Mouse (Mus musculus) gastrocnemius, postnatal 25 days (tissue): Measurements from ENCODE around the gene Cdh15. TPM values are rescaled to one million over a fixed set of nuclear protein-coding genes. Genes with fewer than 3 reads are reported as not detected.

Experiments
- DNase-seq: peaks from one replicate; pipeline ENCODE4 v3.0.0; 2022
- long read RNA-seq, 2 experiments: library from polyadenylated mRNA; stranded (forward); transcript quantifications; one replicate each; pipeline ENCODE4 v2.0.0; 2021
- total RNA-seq, 2 experiments: library from RNA; stranded (reverse); gene quantifications; 1 replicate in 1 of 2; 2 replicates in 1 of 2; pipeline ENCODE4 v1.2.3; 2021

Gene Cdh15
- total RNA-seq, result 10 to 100 TPM; 16.5 to 17.2 TPM
- long read RNA-seq, experiment 1, transcript Cdh15-201 (14 exons, 3,251 nt), result major isoform, 8 of 15 reads
- long read RNA-seq, experiment 1, partial matches to known transcripts, result 6 of 15 reads
- long read RNA-seq, experiment 1, other reads (novel, unspliced or antisense), result 1 of 15 reads
- long read RNA-seq, experiment 2, transcript Cdh15-201 (14 exons, 3,251 nt), result major isoform, 12 of 17 reads
- long read RNA-seq, experiment 2, partial matches to known transcripts, result 5 of 17 reads
- long read RNA-seq, experiment 2, other reads (novel, unspliced or antisense), result 0 of 17 reads

GRCm38 (mm10) chr8:122847829-122848561 lies at the start of gene Cdh15:
Gene Cdh15, plus strand, starts transcription at chr8:122847966.
- DNase-seq, result peak; percentile 82

DNA sequence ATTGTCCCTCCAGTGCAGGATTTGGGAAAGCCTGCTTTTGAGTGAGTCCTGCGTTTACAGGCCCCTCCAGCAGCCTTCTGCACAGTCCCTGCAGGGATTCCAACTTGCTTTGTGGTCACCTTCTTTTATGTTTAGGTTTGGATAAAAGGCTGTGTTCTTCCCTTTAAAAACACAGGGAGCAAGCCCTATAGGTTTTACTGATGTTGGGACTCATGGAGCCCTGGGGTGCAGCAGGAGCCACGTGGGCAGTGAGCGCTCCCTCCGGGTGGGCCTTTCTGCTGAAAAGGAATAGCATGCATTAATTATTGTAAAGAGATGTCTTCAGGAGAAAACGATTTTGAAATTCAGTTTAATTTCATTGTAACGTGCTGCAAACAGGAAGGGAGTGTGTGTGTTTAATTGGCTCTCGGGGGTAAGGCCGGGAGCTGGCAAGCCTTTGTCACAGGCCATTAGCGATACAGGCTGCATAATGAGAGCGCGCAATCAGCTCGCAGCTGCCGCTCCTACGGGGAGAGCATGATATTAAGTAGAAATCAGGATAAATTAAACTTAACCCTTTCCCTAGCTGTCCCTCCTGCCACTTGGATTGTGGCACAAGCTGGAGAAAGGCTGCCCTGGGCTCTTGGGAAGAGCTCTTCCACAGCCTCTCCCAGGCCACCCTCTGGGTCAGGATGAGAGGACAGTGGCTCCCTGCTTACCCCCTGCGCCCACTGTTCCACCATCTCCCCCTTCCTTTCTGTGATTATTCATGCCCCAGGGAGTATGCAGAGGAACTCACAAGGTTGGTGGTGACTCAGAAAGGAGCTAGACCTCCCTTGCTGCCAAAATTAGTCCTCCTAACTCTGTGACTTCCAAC lies 43.6 kb upstream of the Cdh15 start:
- DNase-seq, result no peak

GRCm38 (mm10) chr8:122805349-122805748 lies 42.4 kb upstream of the Cdh15 start:
- no peak for DNase-seq

DNA sequence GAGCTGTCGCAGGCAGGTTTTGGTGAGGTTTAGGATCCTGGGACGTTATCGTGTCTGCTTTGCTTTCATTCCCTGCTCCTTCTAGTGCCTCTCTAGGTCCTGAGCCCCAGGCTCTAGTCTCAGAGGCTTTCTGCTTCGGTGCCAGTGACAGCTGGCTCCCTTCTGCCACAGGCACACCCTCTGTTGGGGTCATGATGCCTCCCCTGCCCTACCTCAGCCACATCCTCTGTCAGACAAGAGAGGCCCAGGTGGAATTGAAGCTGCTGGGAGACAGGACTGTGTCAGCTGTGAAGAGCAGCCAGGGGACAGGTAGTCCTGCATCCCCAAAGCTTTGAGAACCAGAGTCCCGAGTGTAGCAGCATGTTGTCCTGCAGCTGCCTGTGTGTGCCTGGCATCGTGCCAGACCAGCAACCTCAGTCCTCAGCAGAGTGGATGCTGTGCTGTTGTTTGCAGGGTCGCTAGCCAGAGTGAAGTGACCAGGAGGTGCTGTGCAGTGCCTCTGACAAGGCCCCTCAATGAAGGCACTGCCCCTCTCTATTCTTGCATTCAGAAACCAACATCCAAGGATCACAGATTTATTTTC lies 40.7 kb upstream of the Cdh15 start:
- DNase-seq, result no peak

DNA sequence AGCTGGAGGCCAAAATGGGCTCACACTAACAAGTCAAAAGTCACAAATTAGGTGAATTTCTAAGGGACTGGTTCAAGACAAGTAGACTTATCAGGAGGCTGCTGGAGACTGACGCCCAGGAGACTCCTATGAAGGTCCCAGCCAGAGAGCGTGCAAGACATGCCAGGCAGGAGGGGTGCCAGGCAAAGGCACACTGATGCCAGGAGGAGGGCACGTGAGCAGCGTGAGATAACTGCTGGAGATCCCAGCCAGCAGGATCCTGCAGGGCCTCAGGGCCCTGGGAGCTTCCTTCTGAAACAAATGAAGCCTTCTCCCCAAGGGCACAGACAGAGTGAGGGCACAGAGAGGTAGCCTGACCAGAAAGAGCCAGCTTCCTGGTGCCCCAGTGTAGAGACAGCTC lies 39.9 kb upstream of the Cdh15 start:
- DNase-seq, result no peak

DNA sequence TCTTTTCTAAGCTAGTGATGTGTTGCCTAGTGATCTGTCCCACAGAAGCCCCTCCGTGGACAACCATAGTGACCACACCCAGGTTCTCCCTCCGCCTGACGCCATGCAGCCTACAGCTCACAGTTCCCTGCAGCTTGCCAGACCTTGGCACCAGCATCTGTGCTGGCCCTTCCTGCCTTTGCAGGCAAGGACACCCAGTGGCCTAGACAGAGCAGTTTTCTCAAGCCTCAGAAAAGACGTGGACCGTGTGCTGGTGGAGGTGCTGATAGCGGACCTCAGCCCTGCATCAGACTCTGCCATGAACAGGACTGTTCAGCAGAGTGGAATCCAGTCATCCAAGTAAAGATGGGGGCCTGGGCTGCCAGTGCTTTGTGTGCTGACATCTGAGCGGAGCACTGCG lies 37.4 kb upstream of the Cdh15 start:
- no peak for DNase-seq

GRCm38 (mm10) chr8:122811870-122812494 lies 35.8 kb upstream of the Cdh15 start:
- DNase-seq, result no peak

DNA sequence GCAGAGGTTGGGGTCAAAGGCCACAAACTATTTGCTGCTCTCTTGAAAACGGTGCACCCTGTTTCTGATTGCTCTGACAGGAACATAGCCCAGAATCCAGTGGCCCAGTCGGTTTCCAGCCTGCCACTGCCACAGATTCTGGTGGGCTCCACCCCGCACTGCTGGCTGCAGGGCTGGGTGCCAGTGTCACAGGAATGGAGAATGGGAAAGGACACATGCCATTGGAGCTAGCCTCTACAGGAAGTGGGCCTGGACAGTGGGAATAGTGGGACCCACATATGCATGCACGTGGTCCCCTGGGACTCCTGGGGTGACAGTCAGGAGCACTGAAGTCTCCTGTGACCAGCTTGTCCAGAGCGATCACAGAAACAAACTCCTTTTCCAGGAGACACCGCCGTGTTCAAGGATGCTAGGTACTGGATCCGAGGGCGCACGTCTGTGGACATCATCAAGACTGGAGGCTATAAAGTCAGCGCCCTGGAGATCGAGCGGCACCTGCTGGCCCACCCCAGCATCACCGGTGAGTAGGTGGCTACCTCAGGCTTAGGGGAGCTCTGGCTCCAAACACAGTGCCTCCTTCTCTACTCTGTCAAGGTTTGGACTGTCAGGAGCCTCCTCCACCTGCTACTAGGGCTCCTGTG lies 35.0 kb upstream of the Cdh15 start:
- DNase-seq, result no peak

GRCm38 (mm10) chr8:122814608-122815007 lies 33.2 kb upstream of the Cdh15 start:
- DNase-seq, result no peak

DNA sequence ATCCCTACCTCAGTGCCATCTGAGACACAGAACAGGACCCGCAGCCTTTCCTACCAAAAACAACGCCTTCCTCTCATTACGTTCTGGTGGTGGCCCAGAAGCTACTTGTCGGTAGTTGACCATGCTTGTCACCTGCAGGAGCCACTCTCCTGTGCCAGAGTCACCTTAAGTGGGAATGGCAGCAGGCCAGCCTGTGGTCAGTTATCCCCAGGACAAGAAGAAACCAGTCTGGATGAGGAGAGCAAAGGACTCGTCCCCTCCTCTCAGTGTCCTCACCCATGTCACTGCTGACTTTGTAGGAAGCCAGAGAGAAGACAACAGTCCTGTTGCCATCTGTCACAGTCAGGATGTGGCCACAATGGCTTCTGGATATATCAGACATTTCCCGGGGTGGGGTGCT lies 30.8 kb upstream of the Cdh15 start:
- no peak for DNase-seq

DNA sequence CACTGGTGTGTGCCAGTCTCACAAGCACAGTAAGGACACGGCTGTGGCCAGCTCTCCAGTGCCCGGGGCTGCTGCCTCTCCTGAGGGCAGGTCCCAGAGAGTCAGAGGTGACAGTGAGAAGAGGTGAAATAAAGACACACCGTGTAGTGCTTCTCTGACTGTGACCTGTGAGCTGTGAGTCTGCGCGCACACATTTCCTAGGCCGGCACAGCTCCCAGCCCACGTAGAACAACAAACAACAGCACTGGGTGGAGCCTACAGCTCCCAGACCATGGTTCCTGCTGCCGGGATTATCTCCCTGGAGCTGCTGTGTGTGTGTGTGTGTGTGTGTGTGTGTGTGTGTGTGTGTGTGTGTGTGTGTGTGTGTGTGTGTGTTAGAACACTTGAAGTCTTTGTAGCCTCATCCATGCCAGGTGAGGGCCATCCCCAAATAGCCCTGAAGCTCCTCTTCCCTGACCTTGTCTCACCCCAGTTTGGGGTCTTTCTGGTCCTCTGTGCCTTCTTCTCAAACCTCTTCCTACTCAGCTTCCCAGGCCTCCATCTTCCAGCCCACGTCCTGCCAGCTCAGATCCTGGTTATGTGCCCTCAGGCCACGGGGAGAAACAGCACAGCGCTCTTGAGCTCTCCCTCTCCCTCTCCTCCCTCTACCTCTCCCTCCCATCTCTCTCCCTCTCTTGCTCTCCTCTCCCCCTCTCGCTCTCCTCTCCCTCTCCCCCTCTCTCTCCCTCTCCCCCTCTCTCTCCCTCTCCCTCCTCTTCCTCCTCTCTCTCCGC lies 29.9 kb upstream of the Cdh15 start:
- DNase-seq, result no peak

GRCm38 (mm10) chr8:122819776-122820175 lies 28.0 kb upstream of the Cdh15 start:
- no peak for DNase-seq

GRCm38 (mm10) chr8:122824571-122824970 lies 23.2 kb upstream of the Cdh15 start:
- no peak for DNase-seq

DNA sequence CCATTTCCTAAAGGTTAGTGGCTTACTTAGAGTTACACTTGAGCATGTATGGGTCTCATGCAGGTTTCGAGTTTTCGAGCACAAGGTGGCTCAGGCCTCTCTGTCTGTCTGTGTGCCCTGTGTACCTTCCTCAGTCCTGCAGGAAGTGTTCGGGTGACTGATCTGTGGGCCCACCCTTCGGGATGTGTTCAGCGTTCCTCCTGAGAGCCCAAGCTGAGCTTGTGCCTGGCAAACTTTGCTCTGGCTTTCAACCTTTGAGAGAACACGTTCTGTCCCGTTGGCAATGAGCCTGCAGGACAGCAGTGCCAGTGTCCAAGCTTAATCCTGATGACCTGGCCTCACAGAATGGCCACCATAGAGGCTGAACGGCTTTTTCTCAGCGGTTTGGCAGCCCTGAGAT lies 22.8 kb upstream of the Cdh15 start:
- no peak for DNase-seq

GRCm38 (mm10) chr8:122825408-122825807 lies 22.4 kb upstream of the Cdh15 start:
- DNase-seq, result no peak

DNA sequence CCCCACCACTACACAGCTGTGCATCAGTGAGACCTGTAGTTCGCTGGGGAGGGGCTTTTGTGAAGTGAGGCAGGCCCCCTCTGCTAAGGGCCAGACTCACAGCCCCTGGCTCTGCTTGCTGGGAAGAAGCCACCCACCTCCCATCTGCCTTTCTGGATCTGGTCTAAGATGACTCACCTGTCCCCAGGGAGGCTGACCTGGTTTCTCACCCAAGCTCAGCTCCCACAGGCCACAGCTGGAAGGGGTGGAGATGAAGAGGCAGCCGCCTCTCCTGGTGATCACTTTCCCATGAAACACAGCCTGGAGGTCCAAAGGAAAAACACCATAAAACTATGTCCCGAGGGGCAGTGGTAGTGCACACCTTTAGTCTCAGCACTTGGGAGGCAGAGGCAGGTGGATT lies 18.4 kb upstream of the Cdh15 start:
- DNase-seq, result no peak

DNA sequence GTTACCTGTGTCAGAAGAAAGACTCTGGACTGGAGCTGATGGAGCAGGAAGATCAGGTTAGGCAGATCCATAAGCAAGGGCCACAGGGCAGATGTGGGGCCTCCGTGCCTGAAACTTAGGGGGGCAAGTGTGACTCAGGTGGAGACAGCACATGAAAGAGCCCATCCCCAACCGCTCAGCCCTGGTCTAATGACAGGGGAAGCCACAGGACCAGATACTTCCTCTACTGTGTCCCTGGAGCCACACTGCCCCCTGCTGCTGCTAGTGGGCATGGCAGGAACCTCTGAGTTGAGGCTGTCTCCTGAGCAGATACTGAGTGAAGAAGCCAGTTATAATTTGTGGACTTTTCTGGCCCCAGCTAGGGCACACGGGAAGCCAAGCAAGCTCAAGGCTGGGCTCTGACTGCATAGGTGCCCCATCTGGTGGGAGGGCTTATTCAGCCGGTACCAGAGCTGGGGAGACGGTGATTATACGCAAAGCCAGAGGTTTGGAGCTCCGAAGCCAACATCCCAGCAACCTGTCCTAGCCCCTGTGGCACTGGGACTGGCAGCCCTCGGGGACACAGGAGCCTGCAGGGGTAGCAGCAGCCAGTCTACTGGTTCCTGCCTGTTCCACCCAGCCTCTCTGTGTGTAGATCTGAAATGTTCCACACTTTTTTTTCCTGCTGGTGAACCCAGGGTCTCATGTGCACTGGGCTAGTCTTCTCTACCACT lies 17.3 kb upstream of the Cdh15 start:
- DNase-seq, result peak; percentile 74

GRCm38 (mm10) chr8:122834416-122834815 lies 13.3 kb upstream of the Cdh15 start:
- no peak for DNase-seq

DNA sequence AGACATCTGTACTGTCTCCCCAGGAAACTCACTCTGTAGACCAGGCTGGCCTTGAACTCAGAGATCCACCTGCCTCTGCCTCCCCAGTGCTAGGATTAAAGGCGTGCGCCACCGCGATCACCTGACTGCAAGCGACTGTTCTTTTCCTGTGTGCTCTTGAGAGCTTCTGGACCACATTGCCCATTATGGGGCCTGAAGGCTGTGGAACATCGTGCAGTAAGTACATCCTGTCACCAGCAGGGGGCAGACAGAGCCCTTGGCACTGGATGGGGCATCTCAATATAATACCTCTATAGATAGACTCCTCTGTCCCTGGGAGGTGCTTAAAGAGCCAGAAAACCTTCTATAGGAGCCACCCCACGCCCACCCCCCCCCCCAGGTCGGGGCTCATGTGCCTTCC lies 12.8 kb upstream of the Cdh15 start:
- peak; percentile 47 for DNase-seq

GRCm38 (mm10) chr8:122836199-122836598 lies 11.6 kb upstream of the Cdh15 start:
- DNase-seq, result no peak
